Mouse (Mus musculus) G1E (cell line): ENCODE measurements around the gene Ppp2r3a. TPM values are rescaled to one million over a fixed set of nuclear protein-coding genes. Genes with fewer than 3 reads are reported as not detected.

Experiments used
- ATAC-seq: 2 replicates; pipeline ENCODE4 v1.8.0; 2016; ENCODE audit warnings: mild to moderate bottlenecking; ENCODE audit not compliant: insufficient number of reproducible peaks, poor library complexity, low FRiP score, severe bottlenecking; ENCODE audit errors: extremely low read depth
- DNase-seq: peaks from one replicate; pipeline ENCODE4 v3.0.0; 2012; ENCODE audit warnings: low spot score
- H3K27me3 ChIP-seq: 2 replicates; pipeline ENCODE4 v1.6.1; 2012; ENCODE audit warnings: mild to moderate bottlenecking, low read length, inconsistent platforms; ENCODE audit not compliant: insufficient read depth
- H3K36me3 ChIP-seq: replicated peaks from 2 replicates; pipeline ENCODE3; 2012; ENCODE audit warnings: mild to moderate bottlenecking, inconsistent platforms
- H3K4me1 ChIP-seq: 2 replicates; pipeline ENCODE4 v1.6.1; 2012; ENCODE audit warnings: low read depth, low read length, inconsistent platforms, mixed read lengths; ENCODE audit not compliant: insufficient read depth
- H3K4me3 ChIP-seq: 2 replicates; pipeline ENCODE4 v1.5.1; 2012; ENCODE audit warnings: low read depth, mild to moderate bottlenecking, inconsistent platforms, low read length, moderate library complexity, mixed read lengths
- H3K9me3 ChIP-seq: replicated peaks from 2 replicates; pipeline ENCODE4 v1.6.1; 2012; ENCODE audit warnings: inconsistent platforms
- CTCF ChIP-seq: IDR thresholded peaks from 2 replicates; pipeline ENCODE4 v1.5.1; 2012; ENCODE audit warnings: low read depth, low read length, inconsistent platforms, mixed read lengths
- GATA1 ChIP-seq: IDR thresholded peaks from 2 replicates; pipeline ENCODE4 v1.6.1; 2012; ENCODE audit warnings: borderline replicate concordance, low read length, inconsistent platforms, mixed read lengths
- GATA2 ChIP-seq: IDR thresholded peaks from 2 replicates; pipeline ENCODE4 v1.6.1; 2012; ENCODE audit warnings: low read depth, low read length, inconsistent platforms, borderline replicate concordance
- POLR2AphosphoS5 ChIP-seq: IDR thresholded peaks from 2 replicates; pipeline ENCODE4 v1.6.1; 2012; ENCODE audit warnings: low read depth, low read length, inconsistent platforms; ENCODE audit not compliant: insufficient replicate concordance
- TAL1 ChIP-seq: conservative IDR thresholded peaks from 2 replicates; pipeline ENCODE4 v1.6.1; 2012; ENCODE audit warnings: low read depth, low read length, inconsistent platforms, mixed read lengths
- polyA plus RNA-seq: library from polyadenylated mRNA; stranded (reverse); fragments of >175 nt; gene quantifications from 2 replicates; pipeline ENCODE4 v1.2.3, GENCODE M21; 2012
- total RNA-seq, 2 experiments: library from RNA; stranded (forward) in 1 of 2; stranded (reverse) in 1 of 2; fragments of 200-1000 nt in 1 of 2; fragments of >200 nt in 1 of 2; fragmentation: Nextera tagmentation in 1 of 2; gene quantifications; 2 replicates each; pipeline ENCODE4 v1.2.3; 2014 to 2017

The Ppp2r3a gene
- total and polyA plus RNA-seq, 3 experiments, result 0.71 TPM; not detected in 2

- H3K27me3 ChIP-seq, result no peaks in the 10 kb centered on the region
- no peaks in the 10 kb centered on the region for H3K36me3 ChIP-seq
- DNase-seq (no peak), ATAC-seq (no peak)
- no peaks in the 10 kb centered on the region for H3K4me1 ChIP-seq
- TF ChIP-seq GATA1 (no peak), TAL1 (no peak), GATA2 (no peak), CTCF (no peak), POLR2AphosphoS5 (no peak)
- H3K4me3 ChIP-seq, result no peak overlapping the region
- H3K9me3 ChIP-seq, result peaks cover 42% of the 10 kb centered on the region
These were observed 29.3 kb upstream of the Ppp2r3a start for GRCm38 (mm10) chr9:101280867-101281266.

- no peaks in the 10 kb centered on the region for H3K4me1 ChIP-seq
- peaks cover 41% of the 10 kb centered on the region for H3K9me3 ChIP-seq
- TF ChIP-seq GATA1 (no peak), GATA2 (no peak), POLR2AphosphoS5 (no peak), TAL1 (no peak), CTCF (no peak)
- no peak for DNase-seq
- no peak for ATAC-seq
- no peaks in the 10 kb centered on the region for H3K27me3 ChIP-seq
- no peaks in the 10 kb centered on the region for H3K36me3 ChIP-seq
- no peak overlapping the region; the same call in 1 of the 2 replicates for H3K4me3 ChIP-seq
These were observed 28.6 kb upstream of the Ppp2r3a start for GRCm38 (mm10) chr9:101280211-101280610.

- ATAC-seq (no peak), DNase-seq (no peak)
- TF ChIP-seq GATA1 (no peak), GATA2 (no peak), TAL1 (no peak), CTCF (no peak), POLR2AphosphoS5 (no peak)
- Histone ChIP-seq H3K9me3 (peaks cover 18% of the 10 kb centered on the region), H3K27me3 (no peaks in the 10 kb centered on the region), H3K4me3 (no peak overlapping the region), H3K4me1 (no peaks in the 10 kb centered on the region), H3K36me3 (no peaks in the 10 kb centered on the region)
These were observed 21.1 kb upstream of the Ppp2r3a start for GRCm38 (mm10) chr9:101272715-101273114.

GRCm38 (mm10) chr9:101270020-101270419 lies 18.4 kb upstream of the Ppp2r3a start:
- ATAC-seq, result no peak
- Histone ChIP-seq H3K27me3 (no peaks in the 10 kb centered on the region), H3K36me3 (no peaks in the 10 kb centered on the region), H3K4me3 (no peak overlapping the region), H3K4me1 (no peaks in the 10 kb centered on the region), H3K9me3 (peaks cover 21% of the 10 kb centered on the region)
- no peak for TF ChIP-seq TAL1
- no peak for TF ChIP-seq GATA2
- no peak for TF ChIP-seq POLR2AphosphoS5
- TF ChIP-seq CTCF, result no peak
- no peak for TF ChIP-seq GATA1
- no peak for DNase-seq

GRCm38 (mm10) chr9:101266043-101266442 lies 14.4 kb upstream of the Ppp2r3a start:
- ATAC-seq (no peak), DNase-seq (no peak)
- no peaks in the 10 kb centered on the region for H3K4me1 ChIP-seq
- H3K27me3 ChIP-seq, result no peaks in the 10 kb centered on the region
- TF ChIP-seq GATA1 (no peak), GATA2 (no peak), POLR2AphosphoS5 (no peak), TAL1 (no peak), CTCF (no peak)
- no peaks in the 10 kb centered on the region for H3K36me3 ChIP-seq
- H3K9me3 ChIP-seq, result peaks cover 30% of the 10 kb centered on the region
- H3K4me3 ChIP-seq, result no peak overlapping the region

- DNase-seq (no peak), ATAC-seq (no peak)
- peaks cover 30% of the 10 kb centered on the region for H3K9me3 ChIP-seq
- no peaks in the 10 kb centered on the region for H3K27me3 ChIP-seq
- H3K4me1 ChIP-seq, result no peaks in the 10 kb centered on the region
- no peaks in the 10 kb centered on the region for H3K36me3 ChIP-seq
- no peak for TF ChIP-seq TAL1
- TF ChIP-seq CTCF, result no peak
- no peak overlapping the region for H3K4me3 ChIP-seq
These were observed 14.0 kb upstream of the Ppp2r3a start for GRCm38 (mm10) chr9:101265546-101265945.

GRCm38 (mm10) chr9:101262815-101263214 lies 11.2 kb upstream of the Ppp2r3a start:
- no peak for TF ChIP-seq GATA2
- no peak for TF ChIP-seq CTCF
- TF ChIP-seq GATA1, result no peak
- no peak for TF ChIP-seq TAL1
- TF ChIP-seq POLR2AphosphoS5, result no peak
- ATAC-seq, result no peak
- no peaks in the 10 kb centered on the region for H3K4me1 ChIP-seq
- DNase-seq, result no peak
- H3K36me3 ChIP-seq, result no peaks in the 10 kb centered on the region
- no peak overlapping the region for H3K4me3 ChIP-seq
- no peaks in the 10 kb centered on the region for H3K27me3 ChIP-seq
- peaks cover 19% of the 10 kb centered on the region for H3K9me3 ChIP-seq
